Mouse (Mus musculus) kidney, adult 2 months (tissue): ENCODE results near the gene Gprc5d.

Source experiments
- CTCF ChIP-seq: fragments of 200-500 bp; conservative IDR thresholded peaks from 2 replicates; pipeline ENCODE4 v1.5.1; 2011; ENCODE audit warnings: low read depth, mild to moderate bottlenecking, control low read depth, low read length, moderate library complexity, mixed read lengths; ENCODE audit not compliant: insufficient read depth, insufficient read length
- POLR2A ChIP-seq: fragments of 200-500 bp; IDR thresholded peaks from one replicate; pipeline ENCODE4 v1.6.1; 2011; ENCODE audit warnings: low read depth, low read length, control low read depth

DNA sequence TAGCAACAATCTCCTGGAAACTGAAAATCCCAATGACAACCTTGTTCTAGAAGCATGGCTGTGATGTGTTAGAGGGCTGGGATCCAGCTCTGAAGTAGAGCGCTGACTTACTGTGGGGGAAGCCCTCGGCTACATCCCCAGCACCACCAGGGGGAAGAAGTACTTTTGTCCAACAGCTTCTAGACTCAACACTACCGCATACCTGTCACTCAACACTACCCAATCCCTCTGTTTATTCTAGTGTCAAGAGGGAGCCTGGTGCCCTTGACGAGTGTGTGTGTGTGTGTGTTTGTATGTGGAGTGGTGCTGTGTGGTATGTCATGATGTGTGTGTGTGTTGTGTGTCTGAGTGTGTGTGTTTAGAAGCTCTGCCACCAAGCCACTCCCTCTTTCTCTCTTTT is 39.4 kb upstream of the Gprc5d start:
- no peak for TF ChIP-seq POLR2A
- TF ChIP-seq CTCF: no peak
